Mouse (Mus musculus) testis, adult 2 months (tissue): Measurements from ENCODE around the gene 1700020N15Rik. TPM values are rescaled to one million over a fixed set of nuclear protein-coding genes. Genes with fewer than 3 reads are reported as not detected.
"Not testable (repeated sequence)": the region's sequence is repeated elsewhere in the genome, so short reads cannot be mapped to it uniquely, and the experiment has no call there.

Experiments
- H3K27ac ChIP-seq: fragments of 200-500 bp; 2 replicates; pipeline ENCODE4 v1.5.1; 2012; ENCODE audit warnings: low read depth, low read length; ENCODE audit not compliant: control insufficient read depth, insufficient read depth
- H3K27me3 ChIP-seq: fragments of 200-500 bp; 2 replicates; pipeline ENCODE4 v1.6.1; 2012; ENCODE audit warnings: mild to moderate bottlenecking, low read length, moderate library complexity; ENCODE audit not compliant: control insufficient read depth, insufficient read depth
- H3K36me3 ChIP-seq: fragments of 200-500 bp; 2 replicates; pipeline ENCODE4 v1.6.1; 2012; ENCODE audit warnings: mild to moderate bottlenecking, low read length; ENCODE audit not compliant: control insufficient read depth, insufficient read depth
- H3K4me1 ChIP-seq: fragments of 200-500 bp; 2 replicates; pipeline ENCODE4 v1.6.1; 2012; ENCODE audit warnings: low read length; ENCODE audit not compliant: control insufficient read depth, insufficient read depth
- H3K4me3 ChIP-seq: fragments of 200-500 bp; 2 replicates; pipeline ENCODE4 v1.5.1; 2012; ENCODE audit warnings: low read depth, mild to moderate bottlenecking, low read length, moderate library complexity, mixed read lengths; ENCODE audit not compliant: control insufficient read depth
- CTCF ChIP-seq: fragments of 200-500 bp; IDR thresholded peaks from 2 replicates; pipeline ENCODE4 v1.5.1; 2012; ENCODE audit warnings: low read depth, mild to moderate bottlenecking, inconsistent platforms, low read length, moderate library complexity; ENCODE audit not compliant: control insufficient read depth, insufficient read depth, insufficient replicate concordance
- POLR2A ChIP-seq: fragments of 200-500 bp; IDR thresholded peaks from 2 replicates; pipeline ENCODE4 v1.6.1; 2012; ENCODE audit warnings: low read depth, mild to moderate bottlenecking, inconsistent platforms, low read length, moderate library complexity; ENCODE audit not compliant: control insufficient read depth
- polyA plus RNA-seq: library from polyadenylated mRNA; depleted of rRNA; stranded (reverse); fragments of >200 nt; gene quantifications from 2 replicates; pipeline ENCODE4 v1.2.3, GENCODE M21; 2012; rRNA removed

1700020N15Rik gene
- 18.6 and 29.4 TPM in 2 replicates for polyA plus RNA-seq

DNA sequence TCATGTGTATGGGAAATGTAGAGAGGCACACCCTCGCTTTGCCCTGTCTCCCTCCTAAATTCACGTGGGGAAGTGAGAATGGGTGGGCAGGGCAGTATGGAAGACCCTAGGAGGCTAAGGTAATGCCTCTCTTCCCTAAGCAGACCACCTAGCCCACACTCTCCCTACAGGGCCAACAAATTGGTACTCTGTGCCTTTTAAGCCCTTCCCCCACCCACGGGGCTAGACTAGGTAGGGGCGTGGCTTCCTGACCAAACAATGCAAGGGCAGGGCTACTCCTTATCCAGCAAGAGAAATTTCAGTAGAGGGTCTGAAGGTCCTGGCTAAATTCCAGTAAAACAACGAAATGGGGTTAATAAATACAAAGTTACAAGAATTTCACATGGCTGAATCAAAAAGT is at the start of gene 1700020N15Rik:
Gene 1700020N15Rik, plus strand, starts transcription at position 301 of the 400 bp plus-strand sequence.
- not testable (repeated sequence) for H3K36me3 ChIP-seq, H3K4me1 ChIP-seq
- peak within 1 kb of the TSS; percentile 50 for H3K4me3 ChIP-seq

DNA sequence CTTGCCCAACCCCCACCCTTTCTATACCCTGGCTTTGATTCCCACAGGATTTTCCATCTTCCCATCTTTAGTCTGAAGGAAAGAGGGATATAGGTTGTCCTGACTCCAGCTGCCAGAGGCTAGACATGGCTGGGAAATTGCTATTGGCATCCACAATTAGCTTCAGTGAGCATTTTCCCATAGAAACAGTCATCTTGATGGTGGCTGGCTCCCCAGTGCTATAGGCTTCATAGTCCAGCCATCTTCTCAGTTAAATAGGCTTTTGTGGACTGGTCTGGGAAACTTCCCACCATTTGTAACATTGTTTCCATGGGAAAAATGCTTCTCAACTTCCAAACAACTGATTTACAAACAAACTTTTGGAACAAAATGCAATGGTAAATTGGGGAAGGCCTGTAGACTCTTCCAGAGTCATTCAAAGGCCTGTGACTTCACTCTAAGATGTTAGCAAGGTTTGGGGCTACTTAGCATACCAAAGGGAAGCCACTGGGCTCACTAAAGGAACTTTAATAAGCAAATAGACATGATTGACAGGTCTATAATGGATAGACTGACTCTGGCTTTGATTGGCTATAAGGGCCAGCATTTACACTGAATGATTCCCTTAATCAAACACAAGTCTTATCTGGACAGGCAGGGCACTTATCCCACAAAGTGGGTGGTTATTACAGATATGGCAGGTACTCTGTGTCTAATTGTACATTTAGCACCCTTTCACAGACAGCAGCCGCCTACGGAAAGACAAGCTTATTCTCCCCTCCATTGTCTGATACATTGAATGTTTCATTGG is 31.9 kb downstream of the 1700020N15Rik start:
- Histone ChIP-seq H3K36me3 (no peaks in the 10 kb centered on the region), H3K4me1 (no peaks in the 10 kb centered on the region), H3K27ac (no peak overlapping the region), H3K27me3 (no peaks in the 10 kb centered on the region), H3K4me3 (no peak overlapping the region)
- no peak for TF ChIP-seq CTCF
- TF ChIP-seq POLR2A: no peak

More for the DNA sequence above, at the start of gene 1700020N15Rik:
- H3K27ac ChIP-seq, H3K27me3 ChIP-seq: not testable (repeated sequence)
